Mouse (Mus musculus) gastrocnemius, adult 2 months (tissue): ENCODE data around the gene Vps35l. TPM values are rescaled to one million over a fixed set of nuclear protein-coding genes. Genes with fewer than 3 reads are reported as not detected.

Experiments
- DNase-seq: peaks from one replicate; pipeline ENCODE4 v3.0.0; 2022
- H3K27ac ChIP-seq: fragments of 200-600 bp; 2 replicates; pipeline ENCODE4 v1.8.1; 2022; ENCODE audit warnings: mild to moderate bottlenecking
- H3K4me3 ChIP-seq: fragments of 200-600 bp; 2 replicates; pipeline ENCODE4 v1.8.1; 2022; ENCODE audit warnings: mild to moderate bottlenecking, moderate library complexity
- CTCF ChIP-seq: fragments of 200-600 bp; IDR thresholded peaks from 2 replicates; pipeline ENCODE4 v1.8.1; 2022; ENCODE audit warnings: antibody characterized with exemption, mild to moderate bottlenecking, moderate library complexity
- intact Hi-C: fragments of 180-260 bp; cut with DNase I; formaldehyde crosslinking; loops from one replicate; pipeline ENCODE4 v1.15.1; 2025
- total RNA-seq, 2 experiments: library from RNA; stranded (reverse); gene quantifications; 2 replicates each; pipeline ENCODE4 v1.2.3; 2021

The Vps35l gene
- total RNA-seq, 2 experiments from 2014 or later = 18.3 to 19.2 TPM

DNA sequence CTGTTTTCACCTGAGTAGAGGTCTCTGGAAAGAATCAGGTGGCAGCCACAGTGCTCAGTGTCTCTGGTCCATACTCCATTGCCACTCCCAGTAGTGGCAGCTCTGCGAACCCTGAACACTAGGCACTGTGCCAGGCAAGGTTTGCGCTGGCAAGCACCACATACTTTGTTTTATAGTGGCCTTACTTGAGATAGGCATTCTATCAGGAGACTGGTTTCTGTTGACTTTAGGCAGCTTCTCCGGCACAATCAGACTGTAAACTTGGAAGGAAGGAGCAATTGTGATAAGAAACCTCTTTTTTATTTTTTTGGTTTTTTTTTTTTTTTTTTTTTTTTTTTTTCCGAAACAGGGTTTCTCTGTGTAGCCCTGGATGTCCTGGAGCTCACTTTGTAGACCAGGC lies 32.0 kb upstream of the Vps35l start:
- intact Hi-C loops = loop anchor here (5.0 kb wide), 1 partner anchor 171 kb away; no protein-coding TSS in a partner anchor
- H3K4me3 ChIP-seq = no peak overlapping the region
- DNase-seq = no peak
- TF ChIP-seq CTCF = no peak
- H3K27ac ChIP-seq = no peak overlapping the region

DNA sequence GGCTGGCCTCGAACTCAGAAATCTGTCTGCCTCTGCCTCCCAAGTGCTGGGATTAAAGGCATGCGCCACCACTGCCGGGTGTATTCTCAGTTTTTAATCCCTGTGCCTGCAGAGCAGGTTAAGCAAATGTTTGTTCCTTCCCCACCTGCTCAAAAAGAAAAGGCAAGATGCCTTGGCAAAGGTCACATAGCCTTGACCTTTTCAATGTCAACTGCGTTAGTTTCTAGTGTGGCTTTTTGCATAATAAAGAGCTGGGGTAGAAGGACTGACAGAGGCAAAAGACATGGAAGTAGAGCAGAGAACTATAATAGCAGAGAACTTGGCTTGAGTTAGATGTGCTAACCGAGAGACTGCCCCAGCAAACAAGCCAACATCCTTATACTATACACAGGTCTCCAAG lies 29.2 kb upstream of the Vps35l start:
- no peak for TF ChIP-seq CTCF
- Histone ChIP-seq H3K4me3 (no peak overlapping the region), H3K27ac (no peak overlapping the region)
- intact Hi-C loops = loop anchor here (10.0 kb wide), 1 partner anchor 586 kb away; the partner anchor contains the start of gene Arl6ip1
- no peak for DNase-seq

DNA sequence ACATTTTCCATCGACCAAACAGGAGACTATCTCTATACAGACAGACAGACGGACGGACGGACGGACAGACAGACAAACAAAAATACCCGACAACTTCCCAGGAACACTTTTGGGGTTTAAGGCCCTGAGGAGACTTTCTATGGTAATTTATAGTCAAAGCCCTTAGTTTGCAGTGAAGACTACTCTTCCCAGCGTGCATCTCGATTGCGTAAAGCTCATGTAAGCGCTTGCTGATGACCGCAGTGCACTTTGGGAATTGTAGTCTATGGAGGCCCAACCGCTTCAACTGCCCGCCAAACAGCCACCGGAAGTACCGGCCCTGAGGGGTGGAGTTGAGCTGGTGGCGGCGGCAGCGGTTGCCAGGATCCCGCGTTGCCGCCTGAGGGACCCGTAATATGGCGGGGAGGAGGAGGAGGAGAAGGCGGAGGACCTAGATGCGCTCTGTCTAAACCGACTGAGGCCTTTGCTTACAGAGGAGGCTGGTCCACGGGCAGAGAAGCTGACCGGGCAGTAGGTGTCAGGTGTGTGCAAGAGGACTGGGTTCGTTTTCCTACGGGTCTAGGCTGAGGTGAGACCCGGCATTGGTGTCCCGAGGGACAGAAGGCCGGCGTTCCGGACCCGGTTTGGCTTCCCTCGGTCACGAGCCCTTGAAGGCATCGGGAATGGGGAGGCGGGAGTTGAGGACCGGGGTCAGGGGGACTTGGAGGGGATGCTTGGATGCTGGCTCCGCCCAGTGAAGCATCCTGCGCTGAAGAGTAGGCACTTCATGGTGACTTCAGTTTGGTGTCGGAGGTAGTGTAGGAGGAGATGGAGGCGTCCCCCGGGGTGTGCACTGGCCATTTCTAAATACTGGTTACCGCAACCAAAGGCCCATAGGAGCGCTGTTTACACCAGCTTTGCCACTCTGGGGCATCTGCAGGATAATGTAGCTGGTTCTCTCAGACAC lies 27.5 kb upstream of the Vps35l start, which contains the start of gene Ccp110:
Ccp110 (plus strand) TSS at position 325 of the 946 bp plus-strand sequence.
- peak within 1 kb of the TSS; percentile 77 for H3K27ac ChIP-seq
- no peak; the same call in 1 of the 2 replicates for TF ChIP-seq CTCF
- peak within 1 kb of the TSS; percentile 99 for H3K4me3 ChIP-seq
- intact Hi-C loops = loop anchor here (1.0 to 10.0 kb wide), 2 partner anchors 28 to 588 kb away; partner anchors contain the start of genes Arl6ip1 and Vps35l
- peak; percentile 95 for DNase-seq

DNA sequence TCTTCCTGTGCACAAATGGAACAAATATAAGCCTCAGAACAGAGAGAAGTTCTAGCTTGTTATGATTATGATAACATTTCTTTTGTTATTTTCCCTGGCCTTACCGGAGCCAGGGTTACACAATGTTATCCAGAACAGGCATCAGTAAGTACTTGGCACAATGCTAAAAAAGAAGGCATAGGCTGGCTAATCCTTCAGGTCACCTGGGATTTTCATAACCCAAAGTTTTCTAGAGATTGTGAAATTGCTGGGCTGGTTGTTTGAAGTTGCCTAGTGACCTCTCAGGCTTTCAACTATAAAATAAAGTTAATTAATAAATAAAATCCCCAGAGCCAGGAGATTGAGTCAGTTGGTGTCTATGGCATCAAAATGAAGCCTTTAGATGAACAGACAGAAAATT lies 25.2 kb upstream of the Vps35l start:
- TF ChIP-seq CTCF = no peak
- no peak for DNase-seq
- Histone ChIP-seq H3K4me3 (no peak overlapping the region), H3K27ac (no peak overlapping the region)
- intact Hi-C loops = loop anchor here (10.0 kb wide), 1 partner anchor 590 kb away; the partner anchor contains the start of gene Arl6ip1

DNA sequence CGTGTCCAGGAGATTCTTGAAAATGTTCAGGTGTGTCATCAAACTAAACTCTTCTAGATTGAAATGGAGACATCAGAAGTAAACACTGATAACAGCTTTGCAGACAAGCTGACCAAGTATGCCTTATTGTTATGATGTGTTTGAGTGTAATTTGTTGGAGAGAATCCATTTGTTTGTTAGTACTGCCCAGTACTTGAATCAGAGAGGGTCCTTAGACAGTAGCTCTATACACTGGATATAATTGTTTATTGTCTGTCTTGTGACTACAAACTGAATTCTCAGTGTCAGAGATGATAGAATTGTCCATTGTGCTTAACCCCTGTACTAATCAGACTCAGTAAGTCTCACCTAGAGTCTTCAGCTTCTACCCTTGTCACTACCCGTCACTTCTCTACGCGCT lies 22.0 kb upstream of the Vps35l start:
- intact Hi-C loops = loop anchor here (10.0 kb wide), 1 partner anchor 593 kb away; the partner anchor contains the start of gene Arl6ip1
- TF ChIP-seq CTCF = no peak

DNA sequence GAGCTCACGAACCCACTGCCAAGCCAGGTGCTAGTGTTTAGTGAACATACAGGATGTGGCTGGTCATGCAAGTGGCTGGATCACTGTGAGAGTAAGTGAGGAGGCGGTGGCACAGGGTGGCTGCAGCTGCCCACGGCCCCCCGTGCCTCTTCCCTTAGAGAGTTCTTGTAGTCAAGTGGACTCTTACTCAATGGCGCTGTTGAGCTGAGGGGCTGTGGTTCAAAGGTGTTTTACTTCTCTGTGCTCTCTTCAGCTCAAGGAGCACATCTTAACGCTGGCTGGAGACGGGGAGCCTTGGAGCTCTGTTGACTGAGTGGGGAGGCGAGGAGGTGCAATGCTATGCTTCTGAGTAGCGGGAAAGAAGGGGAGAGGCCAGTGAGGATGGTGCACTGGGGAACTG lies 16.1 kb upstream of the Vps35l start:
- intact Hi-C loops = no loop called here
- DNase-seq = no peak
- TF ChIP-seq CTCF = no peak
- H3K27ac ChIP-seq = no peak overlapping the region
- no peak overlapping the region for H3K4me3 ChIP-seq

More for the DNA sequence above, 22.0 kb upstream of the Vps35l start:
- no peak for DNase-seq
- Histone ChIP-seq H3K4me3 (no peak overlapping the region), H3K27ac (no peak overlapping the region)

DNA sequence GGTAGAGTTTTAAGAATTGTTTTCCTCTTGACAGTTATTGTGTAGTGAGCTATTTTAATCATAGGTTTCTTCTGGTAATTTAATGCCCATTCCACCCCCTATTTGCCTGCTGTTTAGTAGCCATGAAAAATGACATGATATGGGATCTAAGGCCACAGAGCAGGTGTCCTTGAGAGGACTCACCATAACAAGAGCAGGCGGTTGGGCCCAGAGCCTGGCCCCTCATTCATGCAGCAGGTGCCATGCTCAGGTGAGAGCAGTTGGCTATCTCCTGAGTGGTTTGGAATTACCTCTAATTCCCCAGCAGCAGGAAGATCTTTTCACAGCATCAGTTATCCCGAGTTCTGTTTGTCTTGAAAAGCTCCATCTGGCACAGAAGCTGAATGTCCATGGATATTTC lies 14.6 kb upstream of the Vps35l start:
- no peak for DNase-seq
- no peak for TF ChIP-seq CTCF
- Histone ChIP-seq H3K4me3 (no peak overlapping the region), H3K27ac (no peak overlapping the region)
- intact Hi-C loops = no loop called here

DNA sequence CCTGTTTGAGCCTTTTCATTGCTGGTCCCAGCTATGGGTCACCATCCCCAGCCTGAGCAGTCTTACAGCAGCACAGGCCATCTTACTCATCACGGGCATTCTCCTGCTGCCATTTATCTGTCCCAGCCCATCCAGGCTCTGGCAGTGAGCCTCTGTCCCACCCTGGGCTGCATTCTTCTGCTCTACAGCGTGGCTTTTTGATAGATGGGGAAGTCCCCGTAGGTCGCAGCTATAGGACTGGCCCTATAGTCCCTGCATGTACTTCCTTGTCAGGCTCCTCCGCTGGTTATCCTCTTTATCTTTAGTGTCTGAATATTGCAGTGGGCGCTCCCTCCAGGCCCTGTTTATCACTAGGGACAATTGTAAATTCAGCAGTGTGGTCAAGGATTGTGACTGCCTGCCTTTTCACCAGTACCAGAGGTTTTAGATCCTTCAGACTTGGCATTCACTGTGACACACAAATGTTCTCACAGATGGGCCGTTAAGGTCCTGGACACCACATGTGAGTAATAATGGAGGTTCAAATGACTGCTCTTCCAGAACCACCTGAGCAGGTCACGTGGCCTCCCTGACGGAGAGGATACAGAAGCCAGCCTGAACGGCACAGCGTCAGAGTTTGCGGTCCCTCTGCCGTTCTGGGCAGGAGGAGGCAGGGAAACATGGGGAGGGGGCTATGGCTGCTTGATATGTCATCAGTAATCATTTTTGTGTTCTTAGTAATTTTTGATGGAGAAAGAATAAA lies 11.0 kb upstream of the Vps35l start:
- intact Hi-C loops = no loop called here
- no peak for TF ChIP-seq CTCF
- H3K4me3 ChIP-seq = no peak overlapping the region
- H3K27ac ChIP-seq = no peak overlapping the region
- DNase-seq = no peak

DNA sequence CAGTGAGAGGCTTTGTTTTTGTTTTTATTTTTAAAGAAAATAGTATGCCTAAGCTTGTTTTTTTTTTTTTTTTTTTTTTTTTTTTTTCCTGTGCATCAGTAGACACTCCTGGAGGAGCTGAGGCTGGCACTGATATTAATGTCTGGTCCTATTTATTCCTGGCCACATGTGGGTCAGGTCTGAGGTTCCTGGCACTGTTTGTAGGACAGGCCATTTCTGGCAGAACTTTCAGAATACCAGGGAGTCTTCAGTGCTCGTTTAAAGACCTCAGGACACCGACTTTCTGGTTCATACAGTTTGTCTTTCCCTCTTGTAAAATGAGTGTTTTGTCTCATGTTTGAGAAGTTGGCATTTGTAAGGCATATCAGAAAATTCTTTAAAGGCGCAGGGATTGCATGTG lies 8.2 kb upstream of the Vps35l start:
- peak; percentile 55 for DNase-seq
- peak overlapping the region; percentile 75 for H3K27ac ChIP-seq
- intact Hi-C loops = no loop called here
- no peak for TF ChIP-seq CTCF
- peak overlapping the region; percentile 29 for H3K4me3 ChIP-seq

DNA sequence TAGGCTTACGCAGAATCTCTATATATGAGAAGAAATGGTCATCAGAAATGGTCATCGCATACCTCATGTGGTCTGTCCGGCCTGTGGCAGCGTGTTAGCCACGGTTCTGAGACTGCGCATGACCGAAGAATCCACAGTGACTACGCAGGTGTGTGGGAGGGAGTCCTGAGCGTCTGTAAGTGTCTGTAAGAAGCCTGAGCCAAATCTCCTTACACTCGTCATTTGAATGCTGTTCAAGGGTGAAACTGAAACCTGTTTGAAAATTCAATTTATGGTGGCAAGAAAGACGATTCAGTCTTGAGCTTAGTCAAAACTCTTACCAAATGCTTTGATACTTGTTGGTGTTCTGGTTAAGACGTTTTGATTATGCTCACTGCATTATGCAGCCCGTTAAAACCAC lies 6.8 kb upstream of the Vps35l start:
- Histone ChIP-seq H3K27ac (no peak overlapping the region), H3K4me3 (no peak overlapping the region)
- intact Hi-C loops = no loop called here
- no peak for DNase-seq
- TF ChIP-seq CTCF = no peak

DNA sequence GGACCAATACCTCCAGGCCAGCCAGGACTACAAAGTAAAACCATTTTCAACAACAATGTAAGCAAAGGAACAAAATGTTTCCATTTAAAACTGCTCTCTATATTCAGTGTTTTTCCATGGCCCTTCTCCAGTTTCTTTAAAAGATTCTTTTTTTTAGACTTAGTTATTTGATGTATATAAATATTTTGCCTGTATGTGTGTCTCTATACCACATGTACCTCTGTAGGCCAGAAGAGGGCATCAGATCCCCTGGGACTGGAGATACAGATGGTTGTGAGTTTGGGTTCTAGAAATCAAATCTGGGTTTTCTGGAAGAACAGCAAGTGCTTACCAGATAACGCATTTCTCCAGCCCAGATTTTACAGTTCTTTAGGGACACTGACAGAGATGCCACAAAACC lies 1.3 kb upstream of the Vps35l start:
- no peak for DNase-seq
- intact Hi-C loops = no loop called here
- H3K27ac ChIP-seq = no peak overlapping the region
- H3K4me3 ChIP-seq = no peak overlapping the region
- TF ChIP-seq CTCF = no peak

DNA sequence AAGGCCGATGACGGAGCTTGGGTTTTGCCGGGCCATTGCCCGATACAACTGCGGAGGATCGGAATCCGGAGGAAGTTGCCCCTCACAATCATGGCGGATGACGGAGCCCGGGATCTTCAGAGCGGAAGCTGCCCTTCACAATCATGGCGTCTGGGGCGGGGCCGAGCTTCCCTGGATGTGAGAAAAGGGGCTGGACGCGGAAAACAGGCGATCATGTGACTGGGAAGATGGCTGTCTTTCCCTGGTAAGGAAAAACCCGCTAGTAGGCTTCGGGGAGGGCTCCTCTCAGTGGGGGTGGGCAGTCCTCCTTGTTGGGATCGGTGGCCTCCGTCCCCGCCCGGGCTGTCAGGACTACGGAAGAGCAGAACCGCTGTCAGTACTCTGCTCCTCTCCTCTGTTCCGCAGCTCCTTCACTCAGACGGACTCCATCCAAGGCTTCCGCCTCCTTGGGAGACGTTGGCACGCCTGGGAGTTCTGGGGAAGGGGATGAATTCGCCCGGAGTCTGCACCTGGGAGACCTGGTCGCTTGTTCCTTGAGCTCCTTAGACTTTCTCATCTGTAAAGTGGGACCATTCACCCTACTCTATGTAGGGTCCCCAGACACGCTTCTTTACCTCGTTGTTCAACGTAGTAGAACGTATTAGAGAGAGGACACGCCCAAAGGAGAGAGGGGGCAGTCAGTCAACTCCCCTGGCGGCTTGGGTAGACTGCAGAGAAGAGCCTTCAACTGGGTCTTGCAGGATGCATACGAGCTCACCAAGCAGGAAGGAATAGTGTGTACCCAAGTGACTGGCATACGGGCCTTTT lies 709 bp downstream of the Vps35l start:
- intact Hi-C loops = loop anchor here (1.0 kb wide), 1 partner anchor 28 kb away; the partner anchor contains the start of gene Ccp110

More for the DNA sequence above, 709 bp downstream of the Vps35l start:
- peak overlapping the region; percentile 87 for H3K27ac ChIP-seq
- H3K4me3 ChIP-seq = peak overlapping the region; percentile 90
- peak; percentile 98 for DNase-seq
- TF ChIP-seq CTCF = no peak
